Mouse (Mus musculus): ENCODE data around the gene Ptprg. TPM values are rescaled to one million over a fixed set of nuclear protein-coding genes. Genes with fewer than 3 reads are reported as not detected.

The Ptprg gene
- total and polyA plus RNA-seq, 2 experiments from 2014 or later, result 28.5 to 88.7 TPM

DNA sequence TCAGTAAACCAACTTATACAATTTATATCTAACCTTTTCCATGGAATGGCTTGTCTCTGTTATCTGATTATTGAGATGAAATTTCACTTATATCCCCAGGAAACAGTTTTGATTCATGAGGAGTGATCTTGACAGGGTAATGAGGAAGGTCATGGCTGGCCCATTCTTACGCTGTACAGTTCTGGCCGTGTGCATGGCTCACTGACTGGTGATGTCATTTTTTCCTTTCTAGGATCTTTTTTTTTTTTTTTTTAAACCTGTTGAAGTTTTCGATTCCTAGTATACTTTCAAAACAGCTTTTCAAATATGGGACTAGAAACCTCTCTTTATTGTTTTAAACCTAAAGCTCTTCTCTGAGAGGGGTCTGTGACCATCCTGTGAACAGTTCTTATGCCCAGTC lies 626.8 kb downstream of the Ptprg start:
- Histone ChIP-seq H3K4me1 (ENCODE audit: insufficient read depth) (no peaks in the 10 kb centered on the region), H3K9ac (no peak overlapping the region), H3K36me3 (ENCODE audit: insufficient read depth) (no peaks in the 10 kb centered on the region), H3K4me2 (ENCODE audit: low read depth) (no peak overlapping the region), H3K9me3 (ENCODE audit: low read length) (no peaks in the 10 kb centered on the region), H3K4me3 (ENCODE audit: low read depth, low read length) (no peak overlapping the region), H3K27ac (ENCODE audit: low read depth, low read length) (no peak overlapping the region), H3K27me3 (ENCODE audit: insufficient read depth, low read length) (no peaks in the 10 kb centered on the region)
- no peak for TF ChIP-seq CTCF (IDR thresholded peaks at IDR 0.05; ENCODE audit: low read depth)
- DNase-seq (no peak), ATAC-seq (no peak)
- 66% methylated on average over 3 of the region's 3 CpGs for WGBS

DNA sequence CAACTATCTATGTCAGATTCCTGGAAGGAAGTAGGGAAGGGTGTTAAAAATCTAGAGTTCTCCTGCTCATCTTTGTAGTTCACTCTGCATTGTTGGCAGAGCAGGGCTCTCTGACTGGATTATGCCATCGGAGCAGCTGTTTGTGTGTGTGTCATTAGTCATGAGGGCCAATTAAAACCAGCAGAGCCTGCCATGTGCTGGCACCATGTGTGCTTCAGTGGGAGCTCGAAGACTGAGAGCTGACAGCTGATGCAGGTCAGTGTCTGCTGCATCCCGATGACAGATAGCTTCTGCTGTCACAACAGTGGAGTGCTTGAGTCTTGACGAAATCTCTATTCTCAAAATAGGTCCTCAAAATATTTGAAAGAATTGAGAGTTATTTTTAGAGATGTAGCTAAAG lies 631.7 kb downstream of the Ptprg start:
- Histone ChIP-seq H3K27me3 (ENCODE audit: insufficient read depth, low read length) (no peaks in the 10 kb centered on the region), H3K27ac (ENCODE audit: low read depth, low read length) (no peak overlapping the region), H3K9me3 (ENCODE audit: low read length) (no peaks in the 10 kb centered on the region), H3K9ac (no peak overlapping the region), H3K4me3 (ENCODE audit: low read depth, low read length) (no peak overlapping the region), H3K4me1 (ENCODE audit: insufficient read depth) (no peaks in the 10 kb centered on the region), H3K4me2 (ENCODE audit: low read depth) (no peak overlapping the region), H3K36me3 (ENCODE audit: insufficient read depth) (no peaks in the 10 kb centered on the region)
- 21% methylated on average over 4 of the region's 4 CpGs for WGBS
- no peak for TF ChIP-seq CTCF (IDR thresholded peaks at IDR 0.05; ENCODE audit: low read depth)
- ATAC-seq (peak; percentile 89), DNase-seq (peak; percentile 70)

DNA sequence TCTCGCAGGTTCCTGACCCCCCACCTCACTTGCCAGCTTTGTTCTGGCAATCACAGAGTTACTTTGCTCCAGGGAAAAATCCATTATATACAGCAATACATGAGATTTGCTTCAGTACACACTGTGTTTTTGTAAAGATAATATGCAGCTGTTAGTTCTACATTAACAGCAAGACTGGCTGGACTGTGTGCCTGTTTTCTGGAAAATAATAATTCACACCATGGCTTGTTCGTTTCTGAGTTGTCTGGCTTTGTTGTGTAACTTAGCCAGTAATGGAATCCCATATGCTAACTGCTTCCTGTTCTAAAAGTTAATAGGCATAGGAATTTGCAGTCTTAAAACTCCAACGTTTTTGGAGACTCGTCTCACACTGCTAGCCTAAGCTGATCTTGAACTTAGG lies 635.0 kb downstream of the Ptprg start:
- WGBS, result 31% methylated on average over 4 of the region's 4 CpGs
- no peak for ATAC-seq
- H3K27ac ChIP-seq (ENCODE audit: low read depth, low read length), result no peak overlapping the region
- H3K36me3 ChIP-seq (ENCODE audit: insufficient read depth), result no peaks in the 10 kb centered on the region
- TF ChIP-seq CTCF (IDR thresholded peaks at IDR 0.05; ENCODE audit: low read depth), result no peak
- no peak for DNase-seq
- H3K9ac ChIP-seq, result no peak overlapping the region
- H3K4me2 ChIP-seq (ENCODE audit: low read depth), result no peak overlapping the region
- no peak overlapping the region for H3K4me3 ChIP-seq (ENCODE audit: low read depth, low read length)
- H3K4me1 ChIP-seq (ENCODE audit: insufficient read depth), result no peaks in the 10 kb centered on the region
- H3K27me3 ChIP-seq (ENCODE audit: insufficient read depth, low read length), result no peaks in the 10 kb centered on the region
- H3K9me3 ChIP-seq (ENCODE audit: low read length), result no peaks in the 10 kb centered on the region

DNA sequence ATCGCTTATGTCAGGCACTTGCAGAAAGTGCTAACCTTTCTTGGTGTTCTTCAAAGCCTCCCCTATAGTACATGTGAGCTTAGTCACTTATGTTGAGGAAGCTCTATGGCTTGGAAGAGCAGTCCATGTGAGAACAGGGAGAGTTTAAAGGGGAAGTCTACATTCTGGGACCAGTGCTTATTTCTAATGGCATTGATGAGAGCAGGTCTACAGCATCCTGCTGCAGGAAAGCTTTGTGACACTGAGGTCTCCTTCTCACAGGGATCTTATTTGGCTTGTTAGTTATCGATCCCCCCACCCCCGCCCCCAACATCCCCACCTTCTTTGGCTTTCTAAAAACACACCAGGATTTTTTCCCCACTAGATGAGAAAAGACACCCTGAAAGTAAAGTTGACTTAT lies 635.9 kb downstream of the Ptprg start:
- Histone ChIP-seq H3K4me1 (ENCODE audit: insufficient read depth) (no peaks in the 10 kb centered on the region), H3K9ac (no peak overlapping the region), H3K4me2 (ENCODE audit: low read depth) (no peak overlapping the region), H3K9me3 (ENCODE audit: low read length) (no peaks in the 10 kb centered on the region), H3K4me3 (ENCODE audit: low read depth, low read length) (no peak overlapping the region), H3K36me3 (ENCODE audit: insufficient read depth) (no peaks in the 10 kb centered on the region), H3K27me3 (ENCODE audit: insufficient read depth, low read length) (no peaks in the 10 kb centered on the region), H3K27ac (ENCODE audit: low read depth, low read length) (no peak overlapping the region)
- ATAC-seq (no peak), DNase-seq (no peak)
- 24% methylated on average over 3 of the region's 3 CpGs for WGBS
- TF ChIP-seq CTCF (IDR thresholded peaks at IDR 0.05; ENCODE audit: low read depth), result no peak

DNA sequence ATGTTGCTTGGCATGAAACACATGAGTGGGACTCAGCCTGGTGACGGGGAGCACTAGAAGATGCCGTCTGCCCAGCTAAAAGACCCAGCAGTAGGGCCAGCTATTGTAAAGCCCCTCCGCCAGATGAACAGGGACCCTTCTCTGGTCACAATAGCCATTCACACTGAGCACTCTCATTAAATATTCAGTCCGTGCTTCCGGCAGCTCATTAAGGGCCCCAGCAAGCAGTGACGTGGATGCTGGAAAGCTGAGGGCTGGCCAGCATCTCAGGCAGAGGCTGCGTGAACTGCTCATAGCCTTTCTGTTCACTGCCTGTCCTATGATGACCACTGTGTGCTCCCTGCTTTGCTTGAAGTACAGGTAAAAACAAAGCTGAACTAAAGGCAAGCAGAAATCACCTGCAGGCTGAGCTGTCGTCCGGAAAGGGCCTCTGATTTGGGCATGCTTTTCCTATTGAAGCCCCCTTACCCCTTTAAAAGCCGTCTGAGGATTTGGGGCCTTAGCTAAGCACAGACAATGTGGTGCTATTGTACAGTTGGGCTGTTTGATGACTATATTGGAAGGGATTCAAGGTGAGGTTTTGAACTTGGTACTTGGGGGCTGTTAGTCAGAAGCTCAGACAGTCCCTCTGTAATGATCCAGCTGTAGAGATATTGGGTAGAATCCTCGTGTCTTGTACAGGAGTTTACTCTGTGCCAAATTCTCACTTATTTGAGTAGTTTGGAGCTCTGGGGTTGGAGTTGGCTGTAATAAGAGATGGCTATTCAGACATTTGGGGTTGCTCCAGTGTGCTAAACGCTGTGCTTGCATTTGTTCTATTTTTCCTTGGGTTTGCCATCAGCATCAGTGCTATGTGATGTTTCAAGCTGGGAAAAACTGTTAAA lies 636.6 kb downstream of the Ptprg start:
- no peaks in the 10 kb centered on the region for H3K36me3 ChIP-seq (ENCODE audit: insufficient read depth)
- peak; percentile 69 for DNase-seq
- no peak overlapping the region for H3K27ac ChIP-seq (ENCODE audit: low read depth, low read length)
- no peak overlapping the region for H3K4me3 ChIP-seq (ENCODE audit: low read depth, low read length)
- no peaks in the 10 kb centered on the region for H3K4me1 ChIP-seq (ENCODE audit: insufficient read depth)
- no peak for TF ChIP-seq CTCF (IDR thresholded peaks at IDR 0.05; ENCODE audit: low read depth)
- ATAC-seq, result peak; percentile 88
- H3K4me2 ChIP-seq (ENCODE audit: low read depth), result peak overlapping the region; percentile 13; the same call in 1 of the 2 replicates
- no peaks in the 10 kb centered on the region for H3K9me3 ChIP-seq (ENCODE audit: low read length)
- no peaks in the 10 kb centered on the region for H3K27me3 ChIP-seq (ENCODE audit: insufficient read depth, low read length)
- no peak overlapping the region for H3K9ac ChIP-seq
- WGBS, result 14% methylated on average over 12 of the region's 12 CpGs

DNA sequence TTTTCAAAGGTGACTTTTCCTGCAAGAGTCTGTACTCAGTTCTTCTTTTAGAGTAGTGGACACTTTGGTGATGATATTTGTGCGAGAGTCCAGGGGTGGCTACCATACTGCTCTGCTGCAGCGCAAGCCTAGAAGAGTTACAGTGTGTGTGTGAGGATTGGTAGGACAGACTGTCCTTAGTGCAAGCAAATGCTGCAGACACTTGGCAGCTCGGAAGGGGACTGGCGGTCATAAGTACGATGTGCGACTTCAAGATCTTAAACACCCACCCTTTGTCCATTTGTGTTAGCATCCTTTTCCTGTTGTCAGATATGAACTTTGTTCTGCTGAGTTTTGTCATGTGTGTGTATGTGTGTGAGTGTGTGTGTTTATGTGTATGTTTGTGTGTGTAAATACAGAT lies 637.7 kb downstream of the Ptprg start:
- DNase-seq (no peak), ATAC-seq (no peak)
- no peak for TF ChIP-seq CTCF (IDR thresholded peaks at IDR 0.05; ENCODE audit: low read depth)
- Histone ChIP-seq H3K9ac (no peak overlapping the region), H3K36me3 (ENCODE audit: insufficient read depth) (no peaks in the 10 kb centered on the region), H3K4me2 (ENCODE audit: low read depth) (0 out of 2 replicates have a peak overlapping the region, but pooled peaks have one; percentile 8), H3K4me3 (ENCODE audit: low read depth, low read length) (no peak overlapping the region), H3K27me3 (ENCODE audit: insufficient read depth, low read length) (no peaks in the 10 kb centered on the region), H3K27ac (ENCODE audit: low read depth, low read length) (no peak overlapping the region), H3K9me3 (ENCODE audit: low read length) (no peaks in the 10 kb centered on the region), H3K4me1 (ENCODE audit: insufficient read depth) (no peaks in the 10 kb centered on the region)
- WGBS, result 53% methylated on average over 6 of the region's 6 CpGs

DNA sequence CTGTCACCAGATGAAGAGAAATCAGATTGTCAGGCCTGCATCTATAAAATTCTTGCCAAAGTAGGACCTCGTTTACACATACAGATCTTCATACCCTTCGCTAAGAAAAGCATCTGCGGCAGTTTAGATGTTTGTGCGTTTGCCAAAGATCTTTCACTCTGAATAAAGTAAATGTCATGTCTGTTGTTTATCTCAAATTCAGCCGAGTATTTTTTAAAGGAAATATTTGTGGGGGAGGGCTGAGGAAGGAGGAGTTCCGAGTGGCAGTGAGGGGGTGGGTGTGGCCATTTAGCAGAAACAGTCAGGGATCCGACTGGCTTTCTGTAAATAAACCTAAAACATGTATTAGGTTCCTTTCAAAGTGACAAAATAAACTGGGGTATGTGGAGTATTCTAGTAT lies 645.4 kb downstream of the Ptprg start:
- Histone ChIP-seq H3K4me3 (ENCODE audit: low read depth, low read length) (no peak overlapping the region), H3K27ac (ENCODE audit: low read depth, low read length) (no peak overlapping the region), H3K4me2 (ENCODE audit: low read depth) (no peak overlapping the region), H3K9ac (no peak overlapping the region), H3K9me3 (ENCODE audit: low read length) (no peaks in the 10 kb centered on the region), H3K36me3 (ENCODE audit: insufficient read depth) (no peaks in the 10 kb centered on the region), H3K4me1 (ENCODE audit: insufficient read depth) (no peaks in the 10 kb centered on the region), H3K27me3 (ENCODE audit: insufficient read depth, low read length) (no peaks in the 10 kb centered on the region)
- TF ChIP-seq CTCF (IDR thresholded peaks at IDR 0.05; ENCODE audit: low read depth), result no peak
- 25% methylated on average over 7 of the region's 7 CpGs for WGBS
- ATAC-seq, result peak; percentile 40
- DNase-seq, result no peak
